Mouse (Mus musculus): Measurements from ENCODE around the gene Ptpre. TPM values are rescaled to one million over a fixed set of nuclear protein-coding genes. Genes with fewer than 3 reads are reported as not detected.
"Not testable (repeated sequence)": the region's sequence is repeated elsewhere in the genome, so short reads cannot be mapped to it uniquely, and the experiment has no call there.

Ptpre gene
- polyA plus RNA-seq, 1 experiment: 11.2 TPM

- no peak for DNase-seq (ENCODE audit: low read depth)
These were observed 157.5 kb downstream of the Ptpre start for GRCm38 (mm10) chr7:135694796-135695195.

- DNase-seq (ENCODE audit: low read depth): no peak
These were observed 158.8 kb downstream of the Ptpre start for GRCm38 (mm10) chr7:135696127-135696526.

GRCm38 (mm10) chr7:135697021-135697740 is 159.9 kb downstream of the Ptpre start:
- DNase-seq (ENCODE audit: low read depth): not testable (repeated sequence)

- DNase-seq (ENCODE audit: low read depth): no peak
These were observed 161.1 kb downstream of the Ptpre start for GRCm38 (mm10) chr7:135698362-135698761.

GRCm38 (mm10) chr7:135699351-135699750 is 162.1 kb downstream of the Ptpre start:
- DNase-seq (ENCODE audit: low read depth): not testable (repeated sequence)

GRCm38 (mm10) chr7:135703600-135704148 is 166.4 kb downstream of the Ptpre start:
- DNase-seq (ENCODE audit: low read depth): no peak

- DNase-seq (ENCODE audit: low read depth): no peak
These were observed 167.0 kb downstream of the Ptpre start for GRCm38 (mm10) chr7:135704251-135704650.

- no peak for DNase-seq (ENCODE audit: low read depth)
These were observed 167.8 kb downstream of the Ptpre start for GRCm38 (mm10) chr7:135705083-135705482.

GRCm38 (mm10) chr7:135705753-135706152 is 168.5 kb downstream of the Ptpre start:
- DNase-seq (ENCODE audit: low read depth): no peak

GRCm38 (mm10) chr7:135710702-135711101 is 173.4 kb downstream of the Ptpre start:
- DNase-seq (ENCODE audit: low read depth): no peak

- DNase-seq (ENCODE audit: low read depth): no peak
These were observed 175.3 kb downstream of the Ptpre start for GRCm38 (mm10) chr7:135712534-135712933.

- no peak for DNase-seq (ENCODE audit: low read depth)
These were observed 176.0 kb downstream of the Ptpre start for GRCm38 (mm10) chr7:135713326-135713725.

- no peak for DNase-seq (ENCODE audit: low read depth)
These were observed 177.9 kb downstream of the Ptpre start for GRCm38 (mm10) chr7:135715166-135715565.

GRCm38 (mm10) chr7:135715642-135716444 is 178.6 kb downstream of the Ptpre start, which contains the start of gene Mki67:
Mki67 (minus strand) TSS chr7:135716361.
- no peak for DNase-seq (ENCODE audit: low read depth)

- DNase-seq (ENCODE audit: low read depth): no peak
These were observed 179.2 kb downstream of the Ptpre start for GRCm38 (mm10) chr7:135716445-135716877.

GRCm38 (mm10) chr7:135716968-135717557 is 179.8 kb downstream of the Ptpre start:
- DNase-seq (ENCODE audit: low read depth): no peak

GRCm38 (mm10) chr7:135721436-135721992 is 184.2 kb downstream of the Ptpre start:
- no peak for DNase-seq (ENCODE audit: low read depth)

- DNase-seq (ENCODE audit: low read depth): no peak
These were observed 184.9 kb downstream of the Ptpre start for GRCm38 (mm10) chr7:135722011-135722838.

- DNase-seq (ENCODE audit: low read depth): no peak
These were observed 186.5 kb downstream of the Ptpre start for GRCm38 (mm10) chr7:135723672-135724341.

- no peak for DNase-seq (ENCODE audit: low read depth)
These were observed 189.4 kb downstream of the Ptpre start for GRCm38 (mm10) chr7:135726707-135727106.
